Mouse (Mus musculus) embryo, embryonic 10.5 days (tissue): ENCODE data around the gene Il1r1.

Experiments used
- DNase-seq: peaks from one replicate; pipeline ENCODE4 v3.0.0-alpha.2; 2015; ENCODE audit warnings: low spot score

Il1r1 gene

DNA sequence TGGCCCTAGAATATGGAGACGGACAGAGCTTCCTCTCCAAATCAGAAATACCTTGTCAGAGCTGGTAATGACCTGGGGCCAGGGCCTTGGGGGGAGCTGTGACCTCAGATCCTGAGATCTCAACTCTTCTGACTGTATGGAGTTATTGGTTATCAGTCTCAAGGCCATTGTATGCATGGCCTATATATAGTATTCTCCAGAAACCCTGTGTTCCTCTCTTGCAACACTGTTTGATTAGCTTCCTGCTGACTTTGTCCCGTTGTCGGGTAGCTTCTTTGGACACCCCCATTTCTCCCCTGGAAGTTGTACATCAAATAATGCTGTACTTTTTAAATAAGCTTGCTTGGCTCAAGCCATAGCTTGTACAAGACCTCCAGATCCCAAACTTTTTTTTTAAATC, 97.7 kb downstream of the Il1r1 start:
- no peak for DNase-seq

- DNase-seq, result peak; percentile 58
Observed at GRCm38 (mm10) chr1:40324457-40324856, 99.6 kb downstream of the Il1r1 start, which contains the start of gene Il1rl2. TSS of gene Il1rl2 (plus strand) at chr1:40324610.

GRCm38 (mm10) chr1:40324955-40325702, 100.2 kb downstream of the Il1r1 start:
- DNase-seq, result peak; percentile 39

DNA sequence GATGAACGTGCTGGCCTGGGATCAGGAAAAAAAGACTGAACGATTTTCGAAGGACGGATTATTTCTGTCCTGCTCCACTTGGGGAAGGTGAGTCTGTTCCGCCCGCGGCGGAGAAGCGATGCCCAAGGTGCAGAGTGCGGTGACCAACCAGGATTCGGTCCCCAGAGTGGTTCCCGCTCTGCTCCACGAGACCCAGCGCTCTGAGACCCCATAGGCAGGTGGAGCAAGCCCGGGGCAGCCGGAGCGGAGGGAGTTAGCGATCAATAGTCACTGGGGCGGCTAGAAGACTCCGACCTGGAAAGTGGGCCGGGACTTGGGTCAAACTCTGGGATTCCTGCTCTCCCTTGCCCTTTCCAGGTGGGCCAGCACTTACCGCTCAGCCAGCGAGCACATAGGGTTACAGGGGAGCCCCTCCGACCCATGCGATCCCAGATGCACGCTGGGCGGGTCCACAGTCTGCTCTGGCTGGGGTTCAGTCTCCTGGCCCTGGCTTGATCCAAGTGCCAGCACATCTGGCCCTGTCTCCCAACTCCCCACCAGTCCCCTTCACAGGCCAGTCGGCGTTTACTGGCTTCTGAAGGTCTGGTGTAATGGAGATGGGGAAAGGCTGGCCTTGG, 100.9 kb downstream of the Il1r1 start:
- DNase-seq, result peak; percentile 34

DNA sequence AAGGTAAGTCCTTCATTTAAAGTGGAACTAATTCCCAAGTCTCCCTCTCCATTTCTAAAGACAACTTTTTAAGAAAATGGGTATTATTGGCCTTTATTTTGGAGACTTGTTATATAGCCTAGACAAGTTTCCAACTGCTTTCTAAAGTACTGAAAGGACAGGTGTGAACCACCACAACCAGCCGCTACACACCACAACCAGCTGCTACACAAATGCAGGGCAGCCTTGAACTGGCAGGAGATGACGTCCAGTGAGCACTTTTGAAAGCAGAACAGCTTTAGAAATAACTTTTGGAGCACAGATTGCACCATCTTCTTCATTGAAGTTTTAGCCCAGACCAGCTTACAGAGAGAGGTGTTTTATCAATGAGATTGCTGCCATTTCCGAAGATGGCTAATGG, 102.7 kb downstream of the Il1r1 start:
- no peak for DNase-seq

DNA sequence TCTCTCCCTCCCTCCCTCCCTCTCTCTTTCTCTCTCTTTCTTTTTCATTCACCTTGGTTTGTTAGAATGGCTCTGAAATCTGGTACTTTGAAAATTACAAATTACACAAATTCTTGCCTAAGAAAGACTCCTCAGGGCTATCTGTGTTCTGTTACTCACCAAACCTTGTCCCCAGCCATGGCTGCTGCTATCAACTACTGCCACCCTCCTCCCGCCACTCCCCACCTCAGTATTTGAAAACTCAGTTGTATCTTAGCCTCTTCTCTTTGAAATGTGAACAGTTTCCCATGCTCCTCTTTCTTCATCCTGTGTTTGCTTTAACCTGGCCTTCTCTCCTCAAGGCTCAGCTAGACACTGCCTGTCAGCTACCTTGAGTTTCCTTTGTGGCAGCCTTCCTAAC, 104.6 kb downstream of the Il1r1 start:
- no peak for DNase-seq

GRCm38 (mm10) chr1:40330181-40330580, 105.3 kb downstream of the Il1r1 start:
- DNase-seq, result no peak

- no peak for DNase-seq
Observed at GRCm38 (mm10) chr1:40339346-40339745, 114.5 kb downstream of the Il1r1 start.

DNA sequence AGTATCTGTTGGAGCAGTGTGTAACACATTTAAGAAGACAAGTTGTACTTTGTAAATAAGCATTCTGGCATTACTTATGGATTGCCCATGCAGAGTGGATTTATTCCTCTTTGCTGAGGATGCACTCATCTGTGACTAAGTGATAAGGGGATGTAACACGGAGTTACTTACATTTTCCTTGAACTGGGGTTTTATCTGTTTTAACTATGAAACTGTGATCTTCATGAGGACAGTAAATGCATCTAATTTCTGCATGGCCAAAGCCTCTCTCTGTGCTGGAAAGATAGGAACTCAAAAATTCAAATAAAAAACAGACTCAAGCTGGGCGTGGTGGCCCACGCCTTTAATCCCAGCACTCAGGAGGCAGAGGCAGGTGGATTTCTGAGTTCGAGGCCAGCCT, 115.2 kb downstream of the Il1r1 start:
- no peak for DNase-seq

DNA sequence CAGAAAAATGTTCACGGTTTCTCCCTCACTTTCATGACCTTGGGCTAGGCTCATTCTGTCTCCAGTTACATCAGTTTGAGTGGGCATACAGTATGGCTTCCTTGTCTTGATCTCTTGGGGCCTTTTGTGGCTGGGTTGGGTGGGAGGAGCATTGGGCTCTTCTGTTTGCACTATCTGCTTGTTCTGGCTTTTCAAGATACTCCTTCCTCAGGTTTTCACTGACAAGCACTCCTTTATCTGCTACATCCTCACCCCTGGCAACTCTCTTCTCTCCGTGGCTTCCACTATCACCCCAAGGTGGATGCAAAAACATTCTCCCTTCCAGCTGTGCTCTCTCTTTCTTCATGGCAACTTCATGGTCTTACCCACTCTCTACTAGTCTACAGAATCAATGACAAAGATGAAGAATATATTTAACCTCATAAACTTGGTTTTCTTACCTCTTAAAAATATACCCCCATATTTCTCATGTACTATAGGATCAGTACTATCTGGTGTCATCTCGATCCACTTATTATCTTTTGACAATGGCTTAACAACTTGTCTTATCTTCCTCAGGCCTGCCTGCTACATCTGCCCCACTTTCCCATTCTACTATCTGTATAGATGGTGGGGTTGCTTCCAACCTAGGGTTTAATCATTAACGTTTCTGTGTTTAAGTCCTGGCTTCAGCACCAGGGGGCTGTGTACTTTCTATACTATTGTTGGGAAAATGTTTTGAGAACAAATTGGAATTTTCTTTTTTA, 127.5 kb downstream of the Il1r1 start:
- no peak for DNase-seq

DNA sequence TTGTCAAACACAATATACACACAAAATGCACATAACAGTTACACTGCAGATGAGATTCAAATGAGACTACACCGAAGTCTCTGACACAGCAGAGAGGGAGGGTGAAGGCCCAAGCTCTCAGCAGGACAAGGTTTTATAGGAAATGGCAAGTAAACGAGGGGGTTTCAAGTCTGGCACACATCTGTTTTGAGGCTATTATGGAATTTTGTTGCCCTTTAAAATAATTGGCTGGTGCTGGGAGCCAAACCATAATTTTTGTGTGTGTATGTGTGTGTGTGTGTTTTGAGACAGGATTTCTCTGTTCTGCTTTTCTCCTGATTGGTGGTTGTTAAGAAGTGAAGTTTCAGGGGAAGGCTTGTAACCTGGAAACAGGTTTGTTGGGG, 128.0 kb downstream of the Il1r1 start:
- peak; percentile 10 for DNase-seq

- no peak for DNase-seq
Observed at GRCm38 (mm10) chr1:40354665-40355064, 129.8 kb downstream of the Il1r1 start.

- no peak for DNase-seq
Observed at GRCm38 (mm10) chr1:40355431-40355843, 130.6 kb downstream of the Il1r1 start.

DNA sequence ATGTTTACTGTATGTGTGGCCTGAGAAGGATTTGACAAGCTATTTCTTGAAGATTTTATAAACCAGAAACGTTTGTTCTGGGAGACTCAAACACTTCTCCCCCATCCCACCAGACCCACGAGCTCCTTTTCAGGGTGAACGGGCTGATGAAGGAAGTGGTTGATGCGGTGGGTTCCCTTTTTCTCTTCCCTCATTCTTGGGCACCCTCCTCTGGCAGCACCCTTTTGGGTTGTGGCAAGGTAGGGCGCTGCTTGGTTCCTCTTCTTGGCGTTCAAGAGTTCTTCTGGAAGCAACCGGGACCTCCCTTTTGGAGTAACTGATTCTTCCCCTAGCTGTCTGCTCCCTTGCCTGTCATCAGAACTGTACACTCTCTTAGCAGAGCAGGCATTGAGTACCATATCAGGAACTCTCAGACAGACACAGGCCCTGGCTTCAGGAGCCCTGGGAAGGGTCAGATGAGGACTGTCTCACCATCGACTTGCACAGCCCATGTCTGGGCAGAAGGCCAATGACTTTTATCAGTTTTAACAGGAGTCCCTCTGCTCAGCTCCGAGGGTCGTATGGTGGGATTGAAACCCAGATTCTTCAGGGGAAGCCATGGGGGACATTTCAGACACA, 131.1 kb downstream of the Il1r1 start:
- no peak for DNase-seq

GRCm38 (mm10) chr1:40357921-40358320, 133.0 kb downstream of the Il1r1 start:
- no peak for DNase-seq

- no peak for DNase-seq
Observed at GRCm38 (mm10) chr1:40358351-40358750, 133.5 kb downstream of the Il1r1 start.

DNA sequence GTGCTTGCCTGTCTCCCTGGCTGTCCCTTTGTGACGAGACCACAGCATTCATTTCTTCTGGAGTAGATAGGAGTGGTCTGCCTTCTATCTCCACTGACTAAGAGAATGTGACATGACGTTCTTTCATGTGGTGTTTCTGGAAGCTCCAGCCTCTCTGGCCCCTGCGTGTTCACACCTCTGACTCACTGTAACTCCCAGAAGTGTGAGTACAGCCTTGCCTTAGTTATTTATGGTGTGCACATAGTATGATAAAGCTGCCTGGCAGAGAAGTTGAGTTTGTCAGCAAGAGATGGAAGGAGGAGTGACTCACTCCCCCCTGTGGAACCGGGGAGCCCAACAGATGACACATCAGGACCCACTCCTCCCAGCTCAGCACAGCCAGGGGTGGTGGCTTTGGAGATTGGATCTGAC, 133.9 kb downstream of the Il1r1 start:
- no peak for DNase-seq

- no peak for DNase-seq
Observed at GRCm38 (mm10) chr1:40359731-40360130, 134.9 kb downstream of the Il1r1 start.

- DNase-seq, result no peak
Observed at GRCm38 (mm10) chr1:40360969-40361368, 136.1 kb downstream of the Il1r1 start.

DNA sequence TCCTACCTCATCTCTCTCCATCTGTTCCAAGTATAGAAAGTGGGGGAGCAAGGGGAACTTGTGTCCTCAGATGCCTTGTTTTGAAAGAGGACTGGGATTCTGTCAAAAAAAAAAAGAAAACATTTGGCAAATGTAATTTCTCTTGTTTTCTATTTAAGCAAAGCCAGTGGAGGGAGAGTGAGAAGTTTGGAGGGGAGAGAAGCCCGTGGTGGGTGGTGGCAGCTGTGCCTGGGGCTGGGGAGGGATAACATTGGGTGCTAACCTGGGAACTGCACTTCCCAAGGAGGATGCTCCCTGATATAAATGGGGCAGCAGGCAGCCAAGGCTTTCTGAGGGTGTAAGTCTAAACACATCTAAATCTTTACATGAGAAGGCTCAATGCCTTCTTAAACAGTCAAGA, 136.7 kb downstream of the Il1r1 start:
- DNase-seq, result no peak

DNA sequence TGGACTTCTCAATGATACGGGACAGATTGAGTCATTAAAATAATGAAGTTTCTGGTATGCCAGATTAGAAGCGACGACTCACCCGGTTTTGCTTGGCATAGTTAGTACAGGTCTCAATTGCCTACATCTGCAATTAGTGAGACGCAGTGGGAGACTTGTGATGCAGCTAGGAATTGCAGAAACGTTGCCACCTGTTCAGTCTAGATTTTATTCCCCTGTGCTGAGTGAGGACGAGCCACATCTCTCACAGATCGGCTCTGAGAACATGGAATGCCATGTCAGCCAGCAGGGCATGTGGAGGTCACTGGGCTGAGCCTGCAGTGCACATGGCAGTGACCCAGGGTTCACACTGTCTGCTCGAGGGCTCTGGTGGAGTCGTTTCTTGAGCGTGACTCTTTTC, 137.9 kb downstream of the Il1r1 start:
- no peak for DNase-seq
